Mouse (Mus musculus): ENCODE results near the gene Tmem191c. TPM values are rescaled to one million over a fixed set of nuclear protein-coding genes. Genes with fewer than 3 reads are reported as not detected.

Tmem191c gene
- polyA plus RNA-seq (2014; fragmentation: Illumina TruSeq; extraction: RNeasy Lipid Tissue Mini Kit (QIAGEN cat#74804); ENCODE audit: low read depth, low replicate concordance): 25.0 TPM

DNA sequence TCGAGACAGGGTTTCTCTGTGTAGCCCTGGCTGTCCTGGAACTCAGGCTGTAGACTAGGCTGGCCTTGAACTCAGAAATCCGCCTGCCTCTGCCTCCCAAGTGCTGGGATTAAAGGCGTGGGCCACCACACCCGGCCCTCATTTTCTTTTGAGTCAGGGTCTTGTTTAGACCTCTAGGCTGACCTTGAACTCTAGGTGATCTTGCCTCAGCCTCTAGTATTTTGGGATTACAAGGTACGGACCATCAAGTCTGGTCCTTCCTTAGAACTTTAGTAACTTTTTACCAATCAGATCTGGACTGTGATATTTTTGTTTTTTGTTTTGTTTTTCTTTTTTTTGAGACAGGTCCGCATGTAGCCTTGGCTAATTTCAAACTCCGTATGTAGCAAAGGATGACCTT, at the start of gene Tmem191c:
TSS of gene Tmem191c (plus strand) at position 357 of the 400 bp plus-strand sequence.

DNA sequence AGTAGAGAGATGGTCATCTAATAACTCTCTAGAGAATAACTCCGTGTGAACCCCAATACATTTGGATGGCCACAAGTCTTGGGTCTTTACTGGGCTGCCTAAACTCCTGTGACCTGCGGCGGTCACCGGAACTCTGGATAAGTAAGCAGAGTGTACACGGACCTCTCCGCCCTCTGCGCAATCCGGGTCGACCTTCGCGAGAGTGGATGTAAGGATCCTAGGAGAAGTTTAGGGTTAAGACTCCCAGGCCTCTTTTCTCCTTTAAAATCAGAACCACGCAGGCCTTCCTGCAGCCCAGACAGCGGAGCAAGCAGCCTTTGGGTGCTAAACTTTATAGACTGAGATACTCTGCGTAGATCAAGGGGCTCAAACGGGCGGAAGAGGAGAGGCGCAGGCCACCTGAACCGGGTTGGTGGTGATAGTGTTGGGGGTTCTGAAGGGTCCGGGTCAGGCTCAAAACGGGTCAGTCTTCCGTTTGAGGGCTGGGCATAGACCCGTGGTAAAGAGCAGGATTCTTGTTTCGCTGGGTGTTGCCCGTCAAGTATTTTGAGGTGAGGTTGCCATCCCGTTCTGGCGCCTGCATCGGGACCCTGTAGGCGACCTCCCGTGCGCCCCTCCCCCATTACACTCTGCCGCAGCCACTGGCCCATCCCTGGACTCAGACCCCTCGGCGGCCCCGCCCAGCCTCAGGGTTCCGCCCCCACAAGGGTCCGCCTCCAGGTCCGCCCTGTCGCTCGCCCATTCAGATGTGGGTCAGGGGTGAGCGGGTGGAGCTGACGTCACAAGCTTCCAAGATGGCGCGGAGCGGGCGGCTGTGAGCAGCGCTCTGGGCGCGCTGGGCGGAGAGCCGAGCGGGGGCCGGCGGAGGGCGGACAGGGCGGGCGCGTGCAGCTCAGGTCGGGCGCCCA, 42.8 kb upstream of the Tmem191c start, which contains the start of gene Hic2:
TSS of gene Hic2 (plus strand) at position 779 of the 908 bp plus-strand sequence.

DNA sequence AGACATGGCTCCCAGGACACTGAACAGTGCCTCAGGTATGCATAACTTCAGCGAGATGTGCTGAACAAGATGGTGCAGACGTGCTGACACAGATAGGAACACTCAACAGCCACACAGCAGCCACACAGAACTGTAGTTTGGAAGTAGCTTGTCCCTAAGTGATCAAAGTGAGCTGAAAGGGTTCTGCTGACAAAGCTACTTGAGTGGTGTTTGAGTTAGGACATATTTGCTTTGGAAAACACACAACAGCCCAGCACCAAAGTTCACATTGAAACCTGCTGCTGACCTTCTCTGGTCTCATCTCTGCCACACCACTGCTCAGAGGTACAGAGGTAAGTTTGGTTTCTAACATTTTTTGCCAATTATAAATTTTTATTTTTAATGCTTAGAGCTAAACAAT, 55.2 kb downstream of the Tmem191c start, which contains the start of gene Serpind1:
TSS of gene Serpind1 (plus strand) at position 256 of the 400 bp plus-strand sequence.

Other genes with a start within 250 kb of the Tmem191c start
- 9.1 TPM for gene Ypel1, start 206.4 kb upstream of the Tmem191c start, polyA plus RNA-seq (2014; fragmentation: Illumina TruSeq; extraction: RNeasy Lipid Tissue Mini Kit (QIAGEN cat#74804); ENCODE audit: low read depth, low replicate concordance)
- gene Ppil2, start 164.8 kb upstream of the Tmem191c start, polyA plus RNA-seq (2014; fragmentation: Illumina TruSeq; extraction: RNeasy Lipid Tissue Mini Kit (QIAGEN cat#74804); ENCODE audit: low read depth, low replicate concordance): 61.7 TPM
- 33.2 TPM for gene 2610318N02Rik, start 150.9 kb upstream of the Tmem191c start, polyA plus RNA-seq (2014; fragmentation: Illumina TruSeq; extraction: RNeasy Lipid Tissue Mini Kit (QIAGEN cat#74804); ENCODE audit: low read depth, low replicate concordance)
- gene Sdf2l1, start 143.7 kb upstream of the Tmem191c start, polyA plus RNA-seq (2014; fragmentation: Illumina TruSeq; extraction: RNeasy Lipid Tissue Mini Kit (QIAGEN cat#74804); ENCODE audit: low read depth, low replicate concordance): 116 TPM
- gene Ydjc, start 131.5 kb upstream of the Tmem191c start, polyA plus RNA-seq (2014; fragmentation: Illumina TruSeq; extraction: RNeasy Lipid Tissue Mini Kit (QIAGEN cat#74804); ENCODE audit: low read depth, low replicate concordance): 3.0 TPM
- 3.8 TPM for gene Ccdc116, start 128.8 kb upstream of the Tmem191c start, polyA plus RNA-seq (2014; fragmentation: Illumina TruSeq; extraction: RNeasy Lipid Tissue Mini Kit (QIAGEN cat#74804); ENCODE audit: low read depth, low replicate concordance)
- gene Ube2l3, start 73.4 kb upstream of the Tmem191c start, polyA plus RNA-seq (2014; fragmentation: Illumina TruSeq; extraction: RNeasy Lipid Tissue Mini Kit (QIAGEN cat#74804); ENCODE audit: low read depth, low replicate concordance): 118 TPM
- gene Rimbp3, start 67.5 kb upstream of the Tmem191c start, polyA plus RNA-seq (2014; fragmentation: Illumina TruSeq; extraction: RNeasy Lipid Tissue Mini Kit (QIAGEN cat#74804); ENCODE audit: low read depth, low replicate concordance): 4.1 TPM
- gene Hic2, start 42.5 kb upstream of the Tmem191c start, polyA plus RNA-seq (2014; fragmentation: Illumina TruSeq; extraction: RNeasy Lipid Tissue Mini Kit (QIAGEN cat#74804); ENCODE audit: low read depth, low replicate concordance): 2.4 TPM
- not detected for gene Serpind1, start 55.3 kb downstream of the Tmem191c start, polyA plus RNA-seq (2014; fragmentation: Illumina TruSeq; extraction: RNeasy Lipid Tissue Mini Kit (QIAGEN cat#74804); ENCODE audit: low read depth, low replicate concordance)
- 29.0 TPM for gene Snap29, start 129.9 kb downstream of the Tmem191c start, polyA plus RNA-seq (2014; fragmentation: Illumina TruSeq; extraction: RNeasy Lipid Tissue Mini Kit (QIAGEN cat#74804); ENCODE audit: low read depth, low replicate concordance)
- gene Pi4ka, start 130.2 kb downstream of the Tmem191c start, polyA plus RNA-seq (2014; fragmentation: Illumina TruSeq; extraction: RNeasy Lipid Tissue Mini Kit (QIAGEN cat#74804); ENCODE audit: low read depth, low replicate concordance): 71.9 TPM
- gene Crkl, start 175.9 kb downstream of the Tmem191c start, polyA plus RNA-seq (2014; fragmentation: Illumina TruSeq; extraction: RNeasy Lipid Tissue Mini Kit (QIAGEN cat#74804); ENCODE audit: low read depth, low replicate concordance): 16.4 TPM
- 2.9 TPM for gene Aifm3, start 213.5 kb downstream of the Tmem191c start, polyA plus RNA-seq (2014; fragmentation: Illumina TruSeq; extraction: RNeasy Lipid Tissue Mini Kit (QIAGEN cat#74804); ENCODE audit: low read depth, low replicate concordance)
- 55.0 TPM for gene Lztr1, start 232.6 kb downstream of the Tmem191c start, polyA plus RNA-seq (2014; fragmentation: Illumina TruSeq; extraction: RNeasy Lipid Tissue Mini Kit (QIAGEN cat#74804); ENCODE audit: low read depth, low replicate concordance)